23 mouse cellular contexts compared by ENCODE assay signal in the genomic region with DNA sequence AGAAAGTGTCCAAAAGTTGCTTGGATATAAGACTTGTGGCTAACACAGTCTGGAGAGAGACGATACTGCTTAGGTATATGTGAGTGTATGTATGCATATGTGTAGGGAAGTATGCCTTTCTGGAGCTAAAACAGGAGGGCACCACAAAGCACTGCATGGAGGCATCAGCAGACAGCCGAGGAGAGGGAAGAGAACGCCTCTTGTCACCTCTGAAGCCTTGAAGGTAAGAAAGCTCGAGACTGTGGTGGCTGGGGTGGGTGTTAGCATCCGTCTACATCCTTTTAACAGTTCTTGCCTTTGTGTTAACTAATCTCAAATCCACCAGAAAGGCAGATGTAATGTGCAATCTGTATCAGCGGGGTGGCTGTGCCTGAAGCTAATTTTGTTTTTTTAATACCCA.
"Had no signal": no experiment of that assay in that cellular context is flagged by ENCODE, and none has a peak within 500 bp of the region (broad histone marks: within the 10 kb centered on the region; RNA-seq: fewer than 3 reads in every experiment).

No protein-coding gene starts in this region.

- H3K4me2 ChIP-seq: limb, embryonic 13.5 days; liver, embryonic 12.5 days; liver, embryonic 15.5 days; lung, embryonic 15.5 days; neural tube, embryonic 15.5 days had no signal

- ATAC-seq: intestine, postnatal 0 days; liver, embryonic 12.5 days had no signal

- DNase-seq: kidney, adult 2 months; kidney, postnatal 25 days; layer of hippocampus, adult 9-11 months; liver; lung, adult 18-20 months; lung, postnatal 10 days; lung, postnatal 36 days; midbrain, embryonic 14.5 days; right cerebral cortex, adult 18-20 months; right cerebral cortex, postnatal 14 days; right cerebral cortex, postnatal 4 days had no signal

- H3K4me3 ChIP-seq: layer of hippocampus, adult 2 months; limb, embryonic 10.5 days; limb, embryonic 13.5 days; liver, embryonic 12.5 days; liver, embryonic 15.5 days; lung, embryonic 15.5 days; megakaryocyte, embryonic 14.5 days; midbrain, embryonic 10.5 days; neural tube, embryonic 15.5 days had no signal

- H3K9ac ChIP-seq: limb, embryonic 13.5 days; liver, embryonic 12.5 days; liver, embryonic 15.5 days; lung, embryonic 15.5 days; neural tube, embryonic 15.5 days had no signal

- H3K27ac ChIP-seq: kidney, postnatal 0 days; layer of hippocampus, adult 2 months; limb, embryonic 10.5 days; limb, embryonic 13.5 days; liver, embryonic 12.5 days; liver, embryonic 15.5 days; lung, embryonic 15.5 days; midbrain, embryonic 10.5 days; neural tube, embryonic 15.5 days; stomach, postnatal 0 days had no signal

- H3K4me1 ChIP-seq: limb, embryonic 13.5 days; lung, embryonic 15.5 days had no signal

- H3K9me3 ChIP-seq: limb, embryonic 10.5 days; limb, embryonic 13.5 days; liver, embryonic 12.5 days; liver, embryonic 15.5 days; lung, embryonic 15.5 days; megakaryocyte, embryonic 14.5 days; midbrain, embryonic 10.5 days; neural tube, embryonic 15.5 days had no signal

- H3K27me3 ChIP-seq: limb, embryonic 13.5 days; liver, embryonic 15.5 days; lung, embryonic 15.5 days; neural tube, embryonic 15.5 days had no signal

- H3K36me3 ChIP-seq: limb, embryonic 10.5 days; limb, embryonic 13.5 days; liver, embryonic 12.5 days; liver, embryonic 15.5 days; lung, embryonic 15.5 days; midbrain, embryonic 10.5 days; neural tube, embryonic 15.5 days had no signal
